Mouse (Mus musculus) lung, adult 2 months (tissue): ENCODE results near the gene Mlph.

Source experiments
- CTCF ChIP-seq: fragments of 200-500 bp; IDR thresholded peaks from 2 replicates; pipeline ENCODE4 v1.5.1; 2011; ENCODE audit warnings: mild to moderate bottlenecking, low read length, control low read depth; ENCODE audit not compliant: insufficient read depth
- POLR2A ChIP-seq: fragments of 200-500 bp; IDR thresholded peaks from 2 replicates; pipeline ENCODE4 v1.6.1; 2011; ENCODE audit warnings: low read depth, mild to moderate bottlenecking, control low read depth, low read length, borderline replicate concordance; ENCODE audit errors: extremely low read depth

- no peak for TF ChIP-seq POLR2A
- TF ChIP-seq CTCF: no peak
Observed at GRCm38 (mm10) chr1:90933001-90933400, 18.1 kb downstream of the Mlph start.
